Mouse (Mus musculus): ENCODE data around the gene Hopx.

DNA sequence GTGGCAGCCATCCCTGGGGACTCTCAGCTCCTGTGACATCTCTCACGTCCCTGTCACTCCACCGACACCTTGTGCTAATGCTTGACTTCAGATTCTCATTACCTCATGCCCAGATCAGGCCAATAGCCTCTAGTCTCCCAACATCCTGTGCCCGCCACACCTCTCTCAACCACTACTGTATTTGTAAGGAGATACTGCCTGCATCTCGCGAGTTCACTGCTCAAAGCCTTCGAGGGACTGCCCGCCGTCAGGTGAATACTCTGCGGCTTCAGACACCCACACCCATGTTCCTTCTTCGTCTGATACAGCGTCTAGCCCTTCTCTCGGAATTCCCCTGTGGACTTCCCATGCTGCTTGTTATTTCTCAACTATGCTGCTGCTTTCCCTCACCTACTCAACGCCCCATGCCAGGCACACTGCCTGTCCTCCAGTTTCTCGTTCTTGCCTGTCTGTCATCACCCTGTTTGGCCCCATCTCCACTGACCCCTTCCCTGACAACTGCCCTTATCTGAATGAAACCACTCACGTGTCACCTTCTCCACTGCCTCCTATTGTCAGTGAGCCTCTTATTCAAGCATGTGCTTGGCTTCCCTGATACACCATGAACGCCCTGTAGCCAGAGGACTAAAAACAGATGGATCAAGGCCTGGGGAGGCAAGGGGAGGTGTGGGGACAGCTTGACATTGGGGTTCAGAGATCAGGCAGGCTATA is 15.5 kb upstream of the Hopx start:
- TF ChIP-seq CTCF (IDR thresholded peaks at IDR 0.05) (no peak), EP300 (IDR thresholded peaks at IDR 0.05) (peak; percentile 80)
